Mouse (Mus musculus) embryo, embryonic 10 days (tissue): ENCODE results near the gene Tcirg1.
A peak's percentile ranks its signal among the peaks of the same experiment; 100 is the strongest.

Experiments used
- DNase-seq: peaks from one replicate; pipeline ENCODE4 v3.0.0-alpha.2; 2015; ENCODE audit warnings: low spot score

Tcirg1 gene

DNA sequence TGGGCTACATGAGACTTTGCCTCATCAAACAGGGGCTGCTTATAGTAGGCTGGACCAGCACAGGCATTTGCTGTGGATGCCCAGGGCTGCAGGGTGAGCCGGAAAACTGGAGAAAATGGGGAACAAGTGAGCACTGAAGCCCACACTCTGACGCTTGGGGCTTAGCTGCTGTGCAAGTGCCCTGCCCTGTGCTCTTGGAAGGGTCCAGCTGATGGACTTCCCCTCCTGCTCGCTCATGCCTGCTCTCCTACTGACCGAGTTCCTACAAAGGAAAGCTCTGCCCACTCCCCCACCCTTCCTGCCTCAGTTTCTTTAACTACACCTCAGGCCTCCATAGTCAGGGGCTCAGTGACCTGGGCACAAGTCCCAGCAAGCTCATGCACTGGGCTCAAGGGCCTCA, 21.1 kb upstream of the Tcirg1 start:
- no peak for DNase-seq

DNA sequence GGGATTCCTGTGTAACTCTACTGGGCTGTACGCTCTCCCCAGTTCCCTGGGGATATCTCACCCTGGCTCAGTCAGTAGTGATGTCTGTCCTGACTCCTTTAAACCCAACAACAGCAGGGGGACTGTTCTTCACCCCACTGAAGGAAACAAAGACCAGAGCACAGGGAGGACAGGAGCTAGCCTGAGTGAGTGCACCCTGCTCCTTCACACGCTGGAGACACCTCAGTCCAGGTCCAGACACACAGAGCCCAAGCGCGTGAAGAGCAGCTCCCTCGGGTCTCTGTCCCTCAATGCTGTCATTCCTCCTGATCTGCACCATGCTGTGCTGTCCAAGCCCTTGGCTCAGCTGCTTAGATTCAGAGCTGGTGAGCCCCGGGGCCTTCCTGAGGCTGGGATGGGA, 19.8 kb upstream of the Tcirg1 start:
- no peak for DNase-seq

DNA sequence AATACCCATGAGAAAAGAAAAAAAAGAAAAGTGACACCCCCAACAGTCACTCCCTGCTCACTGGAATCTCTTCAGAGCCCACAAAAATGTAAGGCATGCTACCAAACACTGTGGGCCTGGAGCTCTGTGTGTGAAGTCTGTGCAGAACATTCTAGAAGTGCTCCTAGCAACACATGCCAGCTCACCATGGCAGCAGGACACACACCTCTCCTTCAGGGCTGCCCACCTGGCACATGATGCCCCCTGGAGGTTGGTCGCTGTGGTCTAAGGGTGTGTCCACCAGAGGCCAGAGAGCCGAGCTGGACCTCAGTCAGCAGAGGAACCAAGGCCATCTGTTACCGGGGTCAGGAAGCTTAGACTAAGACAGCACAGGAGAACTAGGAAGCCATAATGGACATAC, 19.3 kb upstream of the Tcirg1 start:
- DNase-seq: no peak

DNA sequence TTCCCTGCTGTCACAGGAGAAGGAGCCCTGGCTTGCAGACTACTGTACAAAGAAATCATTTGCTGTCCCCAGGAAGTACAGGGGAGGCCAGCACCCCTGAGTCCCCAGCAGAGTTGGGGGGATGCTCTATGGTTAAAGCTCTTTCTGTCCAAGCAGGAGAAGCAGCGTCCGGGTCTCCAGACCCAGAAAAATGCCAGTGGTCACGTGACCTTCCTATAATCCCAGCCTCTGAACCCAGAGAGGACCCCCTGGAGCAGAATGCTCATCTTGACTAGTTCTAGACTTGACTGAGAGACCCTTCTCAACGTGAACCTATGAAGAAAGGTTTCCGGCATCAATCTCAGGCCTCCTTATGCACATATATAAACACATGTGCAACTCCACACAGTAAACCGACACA, 18.9 kb upstream of the Tcirg1 start:
- no peak for DNase-seq

DNA sequence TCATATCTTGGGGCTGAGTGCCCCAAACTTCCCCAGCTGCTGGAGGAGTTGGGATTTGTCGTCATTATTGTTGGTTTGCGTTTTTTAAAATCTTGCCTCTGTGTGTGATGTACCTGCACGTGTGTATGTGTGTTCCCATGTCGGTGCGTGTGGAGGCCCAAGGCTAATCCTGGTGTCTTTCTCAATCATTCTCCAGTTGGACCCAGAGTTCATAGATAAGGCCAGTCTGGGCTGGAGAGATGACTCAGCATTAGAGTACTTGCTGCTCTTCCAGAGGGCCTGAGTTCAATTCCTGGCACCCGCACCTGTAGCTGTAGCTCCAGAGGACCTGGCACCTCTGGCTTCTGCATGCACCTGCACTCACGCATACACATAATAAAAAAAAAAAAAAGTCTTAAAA, 17.9 kb upstream of the Tcirg1 start:
- DNase-seq: no peak

DNA sequence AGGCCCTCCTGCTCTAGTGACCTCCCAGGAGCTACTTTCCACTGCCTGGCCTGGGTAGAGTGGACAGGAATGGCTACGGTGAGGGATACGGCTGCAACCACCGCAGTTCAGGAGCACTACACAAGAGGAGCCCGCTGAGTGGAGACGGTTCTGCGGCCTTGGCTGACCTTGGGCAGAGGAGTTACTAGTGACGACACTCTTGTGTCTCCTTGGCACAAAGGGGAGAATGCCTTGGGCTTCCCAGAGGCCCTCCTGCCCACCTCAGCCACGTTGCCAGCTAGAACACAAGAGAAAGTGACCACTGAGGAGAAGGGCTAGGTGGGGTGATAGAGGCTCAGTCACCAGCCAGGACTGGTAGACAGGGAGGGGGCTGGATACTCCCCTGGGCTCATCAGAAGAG, 17.3 kb upstream of the Tcirg1 start:
- DNase-seq: no peak

DNA sequence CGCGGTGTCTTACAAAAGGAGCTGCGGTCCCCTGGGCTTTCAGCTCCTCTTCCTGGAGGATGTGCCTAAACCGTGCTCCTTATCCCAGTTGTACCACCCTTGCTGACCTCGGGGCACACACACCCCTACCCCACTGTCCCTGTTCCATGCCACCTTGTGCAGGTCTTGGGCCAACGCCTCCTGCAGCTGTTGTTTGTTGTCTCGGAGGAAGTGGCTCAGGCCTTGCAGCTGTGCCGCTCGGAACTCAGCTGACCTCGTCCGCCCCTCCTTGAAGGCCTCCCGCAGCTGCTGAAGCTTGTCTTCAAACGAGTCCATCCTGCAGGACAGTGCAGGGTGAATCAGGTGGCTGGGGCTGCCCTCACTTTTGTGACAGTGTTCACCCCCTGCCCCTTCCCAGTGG, 16.7 kb upstream of the Tcirg1 start:
- peak; percentile 41 for DNase-seq

DNA sequence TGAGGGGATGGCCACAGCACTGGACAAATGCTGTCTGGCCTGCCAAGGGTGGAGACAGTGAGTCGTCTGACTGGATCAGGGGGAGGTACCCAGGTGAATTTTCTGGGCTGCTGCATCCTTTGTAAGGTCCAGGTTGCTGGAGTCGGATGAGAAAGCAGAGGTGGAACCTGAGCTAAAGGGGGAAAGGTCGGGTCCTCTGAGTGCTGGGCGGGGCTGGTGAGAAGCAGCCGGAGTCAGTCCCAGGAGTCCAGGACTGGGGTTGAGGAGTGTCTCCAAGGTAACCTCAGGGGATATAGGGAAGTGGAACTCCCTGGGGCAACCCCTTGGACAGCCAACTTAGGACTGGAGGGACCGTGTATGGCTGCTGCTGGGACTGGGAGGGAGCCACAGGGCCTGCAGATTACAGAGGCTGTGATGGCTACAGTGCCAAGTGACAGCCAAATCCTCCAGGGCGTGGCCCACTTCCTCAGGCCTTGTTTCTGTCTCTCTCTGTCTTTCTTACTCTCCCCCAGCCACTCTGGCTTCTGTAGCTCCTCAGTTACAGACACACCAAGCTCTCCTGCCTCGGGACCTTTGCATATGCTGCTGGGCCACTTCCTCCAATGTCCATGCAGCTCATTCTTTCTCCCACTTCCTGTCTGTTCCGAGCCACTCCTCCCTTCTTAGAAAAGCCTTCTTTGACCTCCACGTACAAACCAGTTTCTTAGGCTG, 15.9 kb upstream of the Tcirg1 start:
- no peak for DNase-seq

DNA sequence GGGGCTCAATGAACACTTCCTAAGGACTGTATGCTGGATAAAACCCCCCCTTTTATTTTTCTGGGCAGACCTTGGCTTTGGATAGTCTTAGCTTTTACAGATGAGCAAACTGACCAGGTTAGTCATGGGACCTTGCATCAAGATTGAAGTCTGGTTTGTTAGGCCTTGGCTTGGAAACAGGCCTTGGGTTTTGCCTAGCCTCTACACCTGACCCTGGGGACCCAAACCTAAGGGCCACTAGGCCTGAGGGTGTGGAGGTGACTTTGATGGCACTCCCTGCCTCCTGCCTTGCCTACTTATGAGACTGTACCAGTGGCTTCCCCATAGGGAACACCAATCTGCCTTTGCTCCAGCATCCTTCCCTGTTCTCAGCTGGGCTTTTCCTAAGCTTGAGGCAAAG, 13.0 kb upstream of the Tcirg1 start:
- DNase-seq: no peak

DNA sequence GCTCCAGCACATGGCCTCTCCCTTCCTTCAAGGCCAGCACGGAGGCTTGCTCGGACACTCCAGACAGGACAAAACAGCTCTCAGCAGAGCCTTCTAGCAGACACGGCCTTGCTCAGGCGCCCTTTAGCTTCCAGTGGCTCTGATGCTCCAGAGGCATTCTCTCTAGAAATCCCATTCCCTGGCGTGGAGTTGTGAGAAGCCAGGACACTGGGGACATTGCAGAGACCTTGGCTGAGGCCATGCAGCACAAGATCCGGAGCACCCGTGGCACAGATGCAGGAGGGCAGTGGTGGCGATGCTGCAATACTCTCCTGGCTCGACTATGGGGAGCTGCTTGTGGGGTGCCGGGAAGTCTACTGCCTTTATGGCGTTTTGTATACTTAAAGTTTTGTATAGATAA, 9.8 kb upstream of the Tcirg1 start:
- no peak for DNase-seq

DNA sequence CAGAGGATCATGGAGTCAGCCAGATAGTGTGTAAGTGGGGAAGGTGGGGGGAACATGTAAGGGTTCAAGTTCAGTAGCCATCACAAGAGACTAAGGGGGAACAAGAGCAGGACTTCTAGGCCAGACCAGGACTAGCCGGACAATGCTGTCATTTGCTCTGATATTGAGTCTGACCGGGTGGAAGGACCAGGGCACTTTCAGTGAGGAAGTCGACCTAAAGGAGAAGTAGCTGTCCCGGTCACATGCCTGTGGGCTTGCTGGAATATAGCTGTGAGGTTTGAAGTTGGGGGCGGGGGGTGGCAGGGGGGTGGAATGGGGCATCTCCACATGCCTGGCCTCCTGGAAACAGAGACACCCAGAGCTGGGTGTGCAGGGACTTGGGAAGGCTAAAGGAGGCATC, 7.6 kb upstream of the Tcirg1 start:
- DNase-seq: no peak

DNA sequence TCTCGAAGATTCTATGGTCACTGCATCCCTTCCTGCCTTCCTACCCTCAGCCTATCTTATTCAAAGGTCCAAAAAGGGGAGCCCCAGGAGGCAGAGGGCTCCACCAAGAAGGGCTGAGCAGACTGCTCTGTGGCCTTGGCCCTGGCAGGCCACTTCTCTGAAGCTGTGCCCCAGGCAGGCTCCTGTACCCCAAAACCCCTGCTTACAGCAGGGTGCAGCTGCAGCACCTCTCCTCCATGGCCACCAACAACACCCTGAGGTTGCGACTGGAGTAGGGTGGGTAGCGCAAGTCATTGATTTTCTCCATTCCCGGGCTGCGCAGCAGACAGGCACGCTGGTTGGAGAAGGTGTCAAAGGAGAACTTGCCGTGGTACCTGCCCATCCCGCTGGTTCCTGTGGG, 6.8 kb upstream of the Tcirg1 start:
- DNase-seq: no peak

DNA sequence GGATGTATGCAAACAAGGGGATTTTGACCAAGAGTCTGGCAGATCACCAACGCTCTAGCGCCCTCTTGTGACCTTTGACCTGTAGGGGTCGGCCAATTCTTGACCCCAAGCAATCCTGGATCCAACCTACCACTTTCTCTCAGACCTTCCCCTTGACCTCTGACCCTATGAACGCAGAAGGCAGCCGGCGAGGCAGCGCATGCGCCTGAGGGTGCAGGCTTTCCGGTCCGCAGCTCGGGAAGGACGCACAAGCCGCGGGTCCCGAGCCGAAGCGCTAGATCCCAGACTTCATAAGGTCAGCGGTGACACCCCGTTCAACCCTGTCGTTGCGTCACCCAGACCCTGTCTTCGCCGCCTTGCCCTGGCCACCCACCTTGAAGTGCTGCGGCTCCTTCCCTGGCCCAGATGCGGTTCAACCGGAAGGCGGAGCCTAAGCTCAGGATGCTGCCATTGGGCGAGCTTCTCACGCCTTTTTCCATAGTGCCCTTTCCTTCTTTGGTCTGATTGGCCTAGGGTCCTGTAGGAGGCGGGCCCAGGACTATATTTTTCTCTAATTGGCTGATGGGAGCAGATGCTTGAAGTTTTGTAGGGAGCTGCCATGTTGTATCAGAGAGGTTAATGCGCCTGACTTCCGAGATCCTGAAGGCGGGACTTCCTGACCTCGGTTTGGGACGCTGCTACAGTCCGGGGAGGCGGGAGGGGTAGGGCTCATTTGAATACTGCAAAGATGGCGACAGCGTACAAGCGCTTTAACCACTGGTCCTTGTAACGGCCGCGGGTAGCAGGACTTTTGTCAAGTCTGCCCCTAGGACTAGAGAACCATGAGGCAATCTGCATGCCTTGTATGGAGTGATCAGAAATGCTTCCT, 5.6 kb upstream of the Tcirg1 start, which contains the start of gene Ndufs8:
Gene Ndufs8, minus strand, starts transcription at position 438 of the 868 bp plus-strand sequence.
- DNase-seq: peak; percentile 97

DNA sequence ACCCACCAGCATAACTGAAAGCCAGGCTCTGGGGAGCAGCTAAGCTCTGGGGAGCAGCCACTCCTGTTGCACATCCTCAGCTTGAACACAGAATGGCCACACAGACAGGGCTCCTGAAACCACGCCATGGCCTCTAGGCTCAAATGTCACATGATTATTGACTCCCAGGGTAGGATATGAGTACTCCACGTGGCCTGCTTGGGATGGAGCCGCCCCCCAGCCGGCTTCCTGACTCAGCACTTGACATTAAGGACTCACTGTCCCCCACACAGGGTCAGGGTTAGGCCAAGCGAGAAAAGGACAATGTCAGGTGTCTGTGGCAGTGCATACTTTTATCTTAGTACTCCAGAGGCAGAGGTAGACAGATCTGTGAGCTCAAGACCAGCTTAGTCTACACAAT, 3.3 kb upstream of the Tcirg1 start:
- no peak for DNase-seq

DNA sequence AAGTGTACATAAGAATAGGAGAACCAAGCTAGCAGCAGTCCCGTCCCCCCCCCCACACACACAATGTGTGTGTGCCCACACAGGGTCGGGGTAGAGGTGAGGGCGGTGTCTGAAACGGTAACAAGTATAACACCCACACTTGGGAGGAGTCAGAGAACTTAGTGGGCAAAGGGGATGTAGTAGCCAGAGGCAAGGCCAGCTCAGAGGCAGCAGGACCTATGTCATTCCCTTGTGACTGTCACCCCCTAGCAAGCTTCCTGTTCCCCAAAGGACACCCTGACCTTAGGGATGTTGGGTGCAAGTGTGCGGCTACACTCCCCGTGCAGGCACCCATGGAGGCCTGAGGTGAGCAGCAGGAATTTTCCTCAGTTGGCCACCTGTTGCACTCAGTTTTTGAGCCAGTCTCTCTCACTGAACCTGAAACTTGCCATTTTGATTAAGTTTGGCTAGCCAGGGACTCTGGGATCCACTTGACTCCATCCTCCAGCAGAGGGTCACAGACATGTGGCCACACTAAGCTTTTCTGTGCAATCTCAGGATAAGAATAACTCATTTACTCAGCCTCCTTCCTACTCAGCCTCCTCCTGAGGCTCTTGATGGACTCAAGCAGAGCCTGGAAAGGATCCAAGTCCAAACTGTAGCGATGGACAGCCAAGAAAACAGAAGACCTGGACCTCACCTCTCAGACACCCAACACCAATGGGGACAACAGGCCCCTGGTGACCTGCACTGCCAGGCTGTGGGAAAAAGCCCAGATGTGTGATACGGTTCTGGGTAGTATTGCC, 1.1 kb upstream of the Tcirg1 start:
- no peak for DNase-seq

DNA sequence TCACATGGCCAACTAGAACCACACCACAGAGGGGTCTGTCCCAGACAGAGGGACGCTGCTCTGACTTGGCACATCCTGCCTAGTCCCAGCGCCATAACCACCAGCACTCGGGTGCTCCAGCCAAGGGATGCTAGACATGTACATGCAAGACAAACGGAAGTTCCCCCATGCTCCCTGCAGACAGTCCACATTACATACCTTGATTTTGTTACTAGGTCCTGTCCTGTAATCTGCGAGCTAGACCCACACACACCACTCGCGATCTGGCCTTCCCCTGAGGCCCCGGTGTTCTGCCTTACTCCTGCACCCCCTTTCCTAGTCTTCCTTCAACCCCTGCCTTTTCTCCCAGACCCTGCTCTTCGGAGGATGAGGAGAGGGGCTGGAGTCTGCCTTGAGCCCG, 607 bp downstream of the Tcirg1 start:
- no peak for DNase-seq

DNA sequence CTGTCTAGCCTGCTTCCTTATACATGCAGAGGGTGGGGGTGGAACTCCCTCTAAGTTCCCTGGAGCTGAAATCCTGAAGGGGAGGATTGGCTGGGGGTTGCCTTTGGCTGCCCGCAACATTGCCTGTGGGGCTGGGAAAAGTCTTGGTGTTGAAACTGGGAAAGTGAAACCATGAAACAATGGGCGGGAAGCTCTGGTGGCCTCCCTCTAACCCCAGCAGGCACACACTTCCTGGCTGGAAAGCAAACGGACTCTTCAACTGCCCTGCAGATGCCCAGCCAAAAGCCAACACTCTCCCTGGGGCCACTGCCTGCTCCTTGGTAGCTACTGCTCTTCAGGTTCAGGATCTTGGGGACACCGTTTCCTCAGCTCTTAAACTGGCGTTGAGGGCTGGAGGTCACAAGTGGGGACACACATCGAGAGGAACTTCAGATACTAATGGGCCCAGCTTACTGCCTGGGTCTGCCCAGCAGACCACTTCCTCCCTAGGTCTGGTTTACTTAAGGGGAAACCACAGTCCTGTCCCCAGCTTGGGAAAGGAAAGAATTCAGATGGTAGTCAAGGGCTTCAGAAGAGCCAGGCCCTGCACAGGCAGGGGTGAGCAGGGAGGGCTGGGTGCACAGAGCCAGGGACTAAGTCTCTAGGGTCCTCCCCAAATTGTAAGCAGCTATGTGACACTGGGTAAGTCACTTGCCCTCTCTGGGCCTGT, 1.5 kb downstream of the Tcirg1 start:
- peak; percentile 43 for DNase-seq

DNA sequence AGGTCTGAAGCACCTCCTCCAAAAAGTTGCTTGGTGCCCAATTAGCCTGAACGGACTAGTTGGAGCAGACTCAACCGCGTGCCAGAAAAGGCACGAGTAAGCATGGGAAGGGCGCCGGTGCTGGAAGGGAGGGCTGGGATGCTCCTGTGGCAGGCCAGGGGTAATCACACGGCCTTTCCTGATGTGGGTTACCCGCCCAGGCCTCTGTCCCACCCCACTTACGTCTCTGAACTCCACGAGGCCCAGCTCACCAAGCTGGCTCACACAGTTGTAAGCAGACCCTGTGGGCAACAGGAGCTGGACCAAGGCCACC, 2.6 kb downstream of the Tcirg1 start:
- no peak for DNase-seq

DNA sequence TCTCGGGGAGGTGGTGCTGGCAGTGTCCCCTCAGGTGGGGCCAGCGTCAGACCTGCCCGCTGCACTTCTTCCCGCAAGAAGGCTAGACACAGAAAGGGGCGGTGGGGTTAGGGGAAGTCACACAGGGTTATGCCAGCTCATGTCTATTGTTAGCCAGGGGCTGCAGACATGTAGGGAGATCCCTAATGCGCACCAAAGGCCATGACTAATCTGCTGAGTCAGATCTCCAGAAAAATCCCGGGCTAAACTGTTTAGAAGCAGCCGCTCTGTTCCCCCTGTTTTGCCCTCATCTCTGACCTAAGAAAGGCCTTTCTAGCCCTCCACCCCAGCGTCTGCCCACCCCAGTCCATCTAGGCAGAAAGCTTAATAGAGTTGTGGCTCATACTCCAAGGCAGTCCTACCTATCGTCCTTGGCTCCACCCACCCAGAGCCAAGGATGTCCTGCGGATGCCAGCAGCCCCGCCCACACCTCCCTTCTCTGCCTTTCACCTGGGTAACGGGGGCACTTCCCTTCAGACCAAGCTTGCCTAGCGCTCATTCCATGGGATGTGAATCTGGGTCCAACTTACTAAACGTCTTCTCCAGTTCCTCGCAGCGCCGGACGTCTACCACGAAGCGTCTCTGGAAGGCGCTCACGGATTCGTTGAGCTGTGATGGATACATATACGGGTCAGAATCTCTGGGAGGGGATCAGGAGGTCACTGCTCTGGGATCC, 3.1 kb downstream of the Tcirg1 start:
- no peak for DNase-seq

DNA sequence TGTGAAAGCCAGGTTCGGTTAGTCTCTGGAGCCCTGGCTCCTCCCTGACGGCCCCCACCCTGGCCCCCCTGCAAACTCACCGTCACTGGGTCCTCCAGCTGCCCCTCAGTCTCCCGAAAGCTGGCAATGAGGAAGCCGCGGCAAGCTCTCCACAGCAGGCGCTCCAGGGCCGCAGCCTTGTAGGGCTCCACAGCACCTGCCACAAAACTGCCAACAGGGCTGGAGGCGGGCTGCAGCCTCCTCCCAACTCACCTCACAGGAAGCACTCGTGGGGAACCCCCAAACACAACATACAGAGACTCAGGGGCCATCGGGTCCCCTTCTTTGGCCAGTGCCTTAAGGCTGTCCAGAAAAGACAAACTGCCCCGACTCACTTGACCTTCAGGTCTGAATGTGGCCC, 4.0 kb downstream of the Tcirg1 start:
- no peak for DNase-seq

DNA sequence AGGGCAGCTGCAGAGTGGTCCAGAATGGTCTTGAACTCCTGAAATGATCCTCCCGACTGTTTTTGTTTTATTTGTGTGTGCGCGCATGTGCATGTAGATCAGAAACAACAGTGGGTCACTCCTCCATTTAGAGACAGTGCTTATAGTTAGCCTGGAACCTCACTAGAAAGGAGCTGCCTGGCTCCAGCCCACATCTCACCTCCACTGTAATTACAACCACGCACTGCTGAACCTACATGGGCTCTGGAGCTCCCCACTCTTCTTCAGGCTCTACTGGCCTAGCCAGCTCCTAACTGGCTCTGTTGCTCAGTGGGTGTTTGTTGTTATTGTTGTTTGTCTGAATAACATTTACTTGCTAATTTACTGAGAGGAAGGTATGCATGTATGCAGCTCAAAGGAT, 7.3 kb downstream of the Tcirg1 start:
- DNase-seq: no peak

DNA sequence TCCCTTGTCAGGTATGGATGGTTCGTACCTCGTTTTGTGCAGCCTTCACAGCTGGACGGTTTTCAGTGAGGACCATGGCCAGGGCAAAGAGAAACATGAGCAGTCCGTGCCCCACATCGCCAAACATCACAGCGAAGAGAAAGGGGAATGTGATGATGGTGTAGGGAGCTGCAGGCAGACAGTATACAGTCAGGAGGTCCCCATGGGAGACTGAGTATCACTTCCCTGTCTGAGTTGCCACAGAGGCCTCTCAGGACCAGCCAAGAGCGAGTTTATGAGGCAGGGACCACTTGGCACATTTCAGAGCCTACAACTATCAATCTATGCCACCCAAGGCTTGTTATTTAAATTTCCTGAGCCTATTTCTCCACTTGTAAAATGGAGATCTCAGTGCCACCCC, 8.0 kb downstream of the Tcirg1 start:
- no peak for DNase-seq
